Mouse (Mus musculus) neutrophil, adult 5-6 weeks (primary cell): Measurements from ENCODE around the gene Gm765. TPM values are rescaled to one million over a fixed set of nuclear protein-coding genes. Genes with fewer than 3 reads are reported as not detected.

Experiments
- ATAC-seq: fragments of 151-379, 151-347 bp; 2 replicates; pipeline ENCODE4 v1.8.0; 2017; ENCODE audit warnings: mild to moderate bottlenecking, moderate TSS enrichment; ENCODE audit not compliant: insufficient number of reproducible peaks, poor library complexity, low FRiP score, severe bottlenecking; ENCODE audit errors: extremely low read depth
- total RNA-seq: library from RNA; stranded (forward); fragments of 200-1000 nt; gene quantifications from 2 replicates; pipeline ENCODE4 v1.2.3, GENCODE M21; 2017

Gm765 gene
- total RNA-seq, 1 experiment from 2014 or later = not detected

GRCm38 (mm10) chr6:98240561-98241272 is 101.8 kb downstream of the Gm765 start:
- no peak for ATAC-seq

GRCm38 (mm10) chr6:98234097-98234496 is 108.5 kb downstream of the Gm765 start:
- no peak for ATAC-seq

- no peak for ATAC-seq
Observed at GRCm38 (mm10) chr6:98223923-98224322, 118.6 kb downstream of the Gm765 start.

GRCm38 (mm10) chr6:98221970-98222369 is 120.6 kb downstream of the Gm765 start:
- no peak for ATAC-seq

- ATAC-seq = no peak
Observed at GRCm38 (mm10) chr6:98212225-98212624, 130.3 kb downstream of the Gm765 start.

- no peak for ATAC-seq
Observed at GRCm38 (mm10) chr6:98210237-98210636, 132.3 kb downstream of the Gm765 start.

GRCm38 (mm10) chr6:98208051-98208450 is 134.5 kb downstream of the Gm765 start:
- no peak for ATAC-seq

- ATAC-seq = no peak
Observed at GRCm38 (mm10) chr6:98198706-98199105, 143.8 kb downstream of the Gm765 start.

GRCm38 (mm10) chr6:98190745-98191442 is 151.7 kb downstream of the Gm765 start:
- no peak for ATAC-seq
